9 mouse cellular contexts compared by ENCODE assay signal in the genomic region with DNA sequence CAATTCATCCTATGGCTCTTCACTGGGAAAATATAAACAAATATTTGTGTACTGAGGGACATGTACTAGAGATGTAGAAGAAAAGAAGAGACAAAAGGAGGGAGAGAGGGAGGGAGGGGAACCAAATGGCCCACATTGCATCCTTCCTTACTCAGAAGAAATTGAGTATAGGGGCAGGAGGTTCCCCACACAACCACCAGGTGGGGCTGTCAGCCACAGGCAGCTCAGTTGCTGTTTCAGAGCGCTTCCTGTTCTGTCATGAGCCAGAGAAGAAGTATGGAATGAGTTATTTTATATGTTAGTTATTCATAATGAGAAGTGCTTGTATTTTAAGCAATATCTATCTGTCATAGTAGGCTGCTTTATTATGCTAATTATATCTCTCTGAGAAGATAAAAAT.
DNase-seq lines count a peak whose midpoint lies in the region; ATAC-seq lines count a peak whose summit lies in the region.
"Had no signal": no experiment of that assay in that cellular context is flagged by ENCODE, and none has a peak within 500 bp of the region (broad histone marks: within the 10 kb centered on the region; RNA-seq: fewer than 3 reads in every experiment).

No protein-coding gene starts in this region.

- no peaks in the 10 kb centered on the region for H3K36me3 ChIP-seq in heart, embryonic 10.5 days
- H3K36me3 ChIP-seq: neural tube, embryonic 13.5 days had no signal

- peaks cover 13% of the 10 kb centered on the region; the same call in 1 of the 2 replicates for H3K4me1 ChIP-seq in heart, embryonic 10.5 days
- H3K4me1 ChIP-seq: neural tube, embryonic 13.5 days had no signal

- 83% methylated on average over 1 of the region's 1 CpGs for WGBS in heart, embryonic 10.5 days

- H3K27me3 ChIP-seq in heart, embryonic 10.5 days (ENCODE audit: insufficient read depth, poor library complexity, severe bottlenecking): no peaks in the 10 kb centered on the region
- H3K27me3 ChIP-seq: neural tube, embryonic 13.5 days had no signal

- peak; percentile 55 to 63 for DNase-seq in heart, postnatal 14 days
- no peak for DNase-seq in heart, embryonic 10.5 days (ENCODE audit: low spot score)
- DNase-seq in 416B (ENCODE audit: low read depth): peak; percentile 58
- DNase-seq in MEL-GATA-1-ER (ENCODE audit: extremely low read depth, low read depth): peak; percentile 23
- peak; percentile 42 for DNase-seq in lung, postnatal 25 days (ENCODE audit: low spot score)
- DNase-seq in frontal cortex, postnatal 36 days (ENCODE audit: low spot score in 2 of 2): no peak
- no peak for DNase-seq in ovary, postnatal 10 days (ENCODE audit: low spot score)

- H3K27ac ChIP-seq in heart, embryonic 10.5 days: no peak overlapping the region
- H3K27ac ChIP-seq: neural tube, embryonic 13.5 days had no signal

- intact Hi-C loops in heart, postnatal 14 days (cut with DNase I): loop anchor here (2.0 to 10.0 kb wide), 3 partner anchors 206 to 362 kb away; no protein-coding TSS in a partner anchor

- ATAC-seq in erythroid progenitor cell, adult 5-6 weeks (replicated peaks; ENCODE audit: low FRiP score, poor library complexity, severe bottlenecking): no peak

- no peak overlapping the region for H3K4me3 ChIP-seq in heart, embryonic 10.5 days
- H3K4me3 ChIP-seq: neural tube, embryonic 13.5 days had no signal

- H3K9me3 ChIP-seq in heart, embryonic 10.5 days: no peaks in the 10 kb centered on the region

Comparison
In these comparisons a context has a peak if more than half of its experiments do, and no peak if none do; other contexts are left out.
1. DNase-seq: peak in heart, postnatal 14 days (2 of 2), 416B (single experiment), MEL-GATA-1-ER (single experiment) and lung, postnatal 25 days (single experiment); none in heart, embryonic 10.5 days (single experiment), frontal cortex, postnatal 36 days (0 of 2) and ovary, postnatal 10 days (single experiment).